Mouse (Mus musculus) forebrain, embryonic 10.5 days (tissue): ENCODE results near the gene Cul5. TPM values are rescaled to one million over a fixed set of nuclear protein-coding genes. Genes with fewer than 3 reads are reported as not detected.
A peak's percentile ranks its signal among the peaks of the same experiment; 100 is the strongest.

Experiments
- DNase-seq: peaks from one replicate; pipeline ENCODE4 v3.0.0-alpha.2; 2017; ENCODE audit warnings: low spot score; ENCODE audit errors: extremely low spot score
- H3K27ac ChIP-seq: fragments of 300-500 bp; sonication (generic); 2 replicates; pipeline ENCODE4 v1.5.1; 2016; ENCODE audit warnings: mild to moderate bottlenecking
- H3K27me3 ChIP-seq: fragments of 300-500 bp; sonication (generic); 2 replicates; pipeline ENCODE4 v1.6.1; 2016; ENCODE audit warnings: mild to moderate bottlenecking; ENCODE audit not compliant: poor library complexity, severe bottlenecking
- H3K36me3 ChIP-seq: fragments of 300-500 bp; sonication (generic); replicated peaks from 2 replicates; pipeline ENCODE4 v1.6.1; 2016; ENCODE audit warnings: mild to moderate bottlenecking, moderate library complexity
- H3K4me1 ChIP-seq: fragments of 300-500 bp; sonication (generic); 2 replicates; pipeline ENCODE4 v1.6.1; 2016
- H3K4me3 ChIP-seq: fragments of 300-500 bp; sonication (generic); 2 replicates; pipeline ENCODE4 v1.5.1; 2016; ENCODE audit warnings: mild to moderate bottlenecking, moderate library complexity
- H3K9me3 ChIP-seq: fragments of 300-500 bp; sonication (generic); 2 replicates; pipeline ENCODE4 v1.6.1; 2016; ENCODE audit warnings: mild to moderate bottlenecking, moderate library complexity
- WGBS: fragments of 180-500 bp; shearing (Covaris S2); methylation state at CpG from one replicate; pipeline ENCODE4 v1.1.7; 2016; 5-methylcytosine and 5-hydroxymethylcytosine counted together
- polyA plus RNA-seq: library from polyadenylated mRNA; unstranded; fragments of >200 nt; fragmentation: Nextera tagmentation; extraction: Ambion mirVana; gene quantifications from 2 replicates; pipeline ENCODE4 v1.2.1, GENCODE M21; 2016

Cul5 gene
- polyA plus RNA-seq, 1 experiment from 2014 or later, result 38.0 TPM

- WGBS, result under 1% methylated on average over 28 of the region's 28 CpGs
- no peak for DNase-seq
Observed at GRCm38 (mm10) chr9:53666665-53667019, 3.2 kb downstream of the Cul5 start.

GRCm38 (mm10) chr9:53665428-53665827, 4.4 kb downstream of the Cul5 start:
- no peak for DNase-seq
- Histone ChIP-seq H3K36me3 (peaks cover 26% of the 10 kb centered on the region), H3K27me3 (no peaks in the 10 kb centered on the region), H3K4me1 (peaks cover 33% of the 10 kb centered on the region), H3K4me3 (peak overlapping the region; percentile 92; the same call in 1 of the 2 replicates), H3K27ac (no peak overlapping the region), H3K9me3 (no peaks in the 10 kb centered on the region)

More at GRCm38 (mm10) chr9:53666665-53667019, 3.2 kb downstream of the Cul5 start:
- peaks cover 33% of the 10 kb centered on the region for H3K4me1 ChIP-seq
- H3K4me3 ChIP-seq, result peak overlapping the region; percentile 92
- H3K9me3 ChIP-seq, result no peaks in the 10 kb centered on the region
- peaks cover 22% of the 10 kb centered on the region for H3K36me3 ChIP-seq
- H3K27me3 ChIP-seq, result no peaks in the 10 kb centered on the region
- H3K27ac ChIP-seq, result peak overlapping the region; percentile 99

- no peak for DNase-seq
- H3K4me3 ChIP-seq, result no peak overlapping the region
- H3K4me1 ChIP-seq, result peaks cover 33% of the 10 kb centered on the region
- WGBS, result 85% methylated on average over 2 of the region's 2 CpGs
- H3K27me3 ChIP-seq, result no peaks in the 10 kb centered on the region
- H3K36me3 ChIP-seq, result peaks cover 26% of the 10 kb centered on the region
- H3K9me3 ChIP-seq, result no peaks in the 10 kb centered on the region
- no peak overlapping the region for H3K27ac ChIP-seq
Observed at GRCm38 (mm10) chr9:53664819-53665218, 5.0 kb downstream of the Cul5 start.

- Histone ChIP-seq H3K27me3 (no peaks in the 10 kb centered on the region), H3K9me3 (no peaks in the 10 kb centered on the region), H3K27ac (no peak overlapping the region), H3K4me3 (no peak overlapping the region), H3K4me1 (no peaks in the 10 kb centered on the region), H3K36me3 (peaks cover 91% of the 10 kb centered on the region)
- DNase-seq, result no peak
- 96% methylated on average over 6 of the region's 6 CpGs for WGBS
Observed at GRCm38 (mm10) chr9:53634796-53635195, 35.0 kb downstream of the Cul5 start.

GRCm38 (mm10) chr9:53615246-53615645, 54.6 kb downstream of the Cul5 start:
- Histone ChIP-seq H3K36me3 (peaks cover 56% of the 10 kb centered on the region), H3K9me3 (no peaks in the 10 kb centered on the region), H3K27me3 (no peaks in the 10 kb centered on the region), H3K4me1 (0 out of 2 replicates have a peak, but pooled peaks cover 2% of the 10 kb centered on the region), H3K4me3 (no peak overlapping the region), H3K27ac (no peak overlapping the region)
- no peak for DNase-seq
- WGBS, result 91% methylated on average over 8 of the region's 8 CpGs

GRCm38 (mm10) chr9:53614286-53614685, 55.5 kb downstream of the Cul5 start:
- no peak for DNase-seq
- Histone ChIP-seq H3K27me3 (peaks cover 6% of the 10 kb centered on the region), H3K4me1 (peaks cover 12% of the 10 kb centered on the region), H3K9me3 (no peaks in the 10 kb centered on the region), H3K4me3 (no peak overlapping the region), H3K36me3 (peaks cover 46% of the 10 kb centered on the region), H3K27ac (no peak overlapping the region)
- WGBS, result 89% methylated on average over 4 of the region's 4 CpGs

GRCm38 (mm10) chr9:53609968-53610781, 59.6 kb downstream of the Cul5 start, which contains the start of gene Acat1:
Gene Acat1, minus strand, starts transcription at chr9:53610382.
- Histone ChIP-seq H3K36me3 (peaks cover 11% of the 10 kb centered on the region), H3K27me3 (peaks cover 14% of the 10 kb centered on the region), H3K4me3 (peak within 1 kb of the TSS; percentile 68), H3K9me3 (no peaks in the 10 kb centered on the region), H3K4me1 (peaks cover 12% of the 10 kb centered on the region), H3K27ac (peak within 1 kb of the TSS; percentile 79)
- DNase-seq, result peak; percentile 79
- 9% methylated on average over 52 of the region's 52 CpGs for WGBS

GRCm38 (mm10) chr9:53609306-53609967, 60.4 kb downstream of the Cul5 start:
- Histone ChIP-seq H3K4me3 (peak overlapping the region; percentile 68), H3K9me3 (no peaks in the 10 kb centered on the region), H3K4me1 (peaks cover 12% of the 10 kb centered on the region), H3K27ac (peak overlapping the region; percentile 79; the same call in 1 of the 2 replicates), H3K27me3 (peaks cover 14% of the 10 kb centered on the region), H3K36me3 (peaks cover 5% of the 10 kb centered on the region; the same call in 1 of the 2 replicates)
- WGBS, result 87% methylated on average over 12 of the region's 12 CpGs
- DNase-seq, result no peak

- Histone ChIP-seq H3K4me3 (no peak overlapping the region), H3K9me3 (no peaks in the 10 kb centered on the region), H3K36me3 (no peaks in the 10 kb centered on the region), H3K27me3 (peaks cover 14% of the 10 kb centered on the region), H3K27ac (no peak overlapping the region), H3K4me1 (peaks cover 12% of the 10 kb centered on the region)
- WGBS, result 91% methylated on average over 4 of the region's 4 CpGs
- DNase-seq, result no peak
Observed at GRCm38 (mm10) chr9:53607816-53608215, 62.0 kb downstream of the Cul5 start.

GRCm38 (mm10) chr9:53607192-53607591, 62.6 kb downstream of the Cul5 start:
- Histone ChIP-seq H3K36me3 (no peaks in the 10 kb centered on the region), H3K4me3 (no peak overlapping the region), H3K4me1 (peaks cover 12% of the 10 kb centered on the region), H3K27ac (no peak overlapping the region), H3K27me3 (peaks cover 14% of the 10 kb centered on the region), H3K9me3 (no peaks in the 10 kb centered on the region)
- 87% methylated on average over 3 of the region's 3 CpGs for WGBS
- no peak for DNase-seq

- DNase-seq, result no peak
- no peak overlapping the region for H3K4me3 ChIP-seq
- 98% methylated on average over 5 of the region's 5 CpGs for WGBS
- no peaks in the 10 kb centered on the region for H3K9me3 ChIP-seq
- H3K4me1 ChIP-seq, result peaks cover 6% of the 10 kb centered on the region
- H3K27me3 ChIP-seq, result peaks cover 14% of the 10 kb centered on the region
- no peak overlapping the region for H3K27ac ChIP-seq
- H3K36me3 ChIP-seq, result no peaks in the 10 kb centered on the region
Observed at GRCm38 (mm10) chr9:53604954-53605353, 64.9 kb downstream of the Cul5 start.

- WGBS, result 89% methylated on average over 3 of the region's 3 CpGs
- H3K27ac ChIP-seq, result no peak overlapping the region
- peaks cover 3% of the 10 kb centered on the region; the same call in 1 of the 2 replicates for H3K27me3 ChIP-seq
- no peaks in the 10 kb centered on the region for H3K9me3 ChIP-seq
- H3K4me3 ChIP-seq, result no peak overlapping the region
- no peaks in the 10 kb centered on the region for H3K36me3 ChIP-seq
- no peak for DNase-seq
- no peaks in the 10 kb centered on the region for H3K4me1 ChIP-seq
Observed at GRCm38 (mm10) chr9:53603849-53604248, 66.0 kb downstream of the Cul5 start.

- DNase-seq, result no peak
- 90% methylated on average over 1 of the region's 1 CpGs for WGBS
- no peaks in the 10 kb centered on the region for H3K27me3 ChIP-seq
- no peak overlapping the region for H3K27ac ChIP-seq
- H3K4me3 ChIP-seq, result no peak overlapping the region
- no peaks in the 10 kb centered on the region for H3K9me3 ChIP-seq
- H3K4me1 ChIP-seq, result no peaks in the 10 kb centered on the region
- H3K36me3 ChIP-seq, result no peaks in the 10 kb centered on the region
Observed at GRCm38 (mm10) chr9:53603384-53603783, 66.4 kb downstream of the Cul5 start.
